Mouse (Mus musculus): ENCODE results near the gene Per1.

The Per1 gene

DNA sequence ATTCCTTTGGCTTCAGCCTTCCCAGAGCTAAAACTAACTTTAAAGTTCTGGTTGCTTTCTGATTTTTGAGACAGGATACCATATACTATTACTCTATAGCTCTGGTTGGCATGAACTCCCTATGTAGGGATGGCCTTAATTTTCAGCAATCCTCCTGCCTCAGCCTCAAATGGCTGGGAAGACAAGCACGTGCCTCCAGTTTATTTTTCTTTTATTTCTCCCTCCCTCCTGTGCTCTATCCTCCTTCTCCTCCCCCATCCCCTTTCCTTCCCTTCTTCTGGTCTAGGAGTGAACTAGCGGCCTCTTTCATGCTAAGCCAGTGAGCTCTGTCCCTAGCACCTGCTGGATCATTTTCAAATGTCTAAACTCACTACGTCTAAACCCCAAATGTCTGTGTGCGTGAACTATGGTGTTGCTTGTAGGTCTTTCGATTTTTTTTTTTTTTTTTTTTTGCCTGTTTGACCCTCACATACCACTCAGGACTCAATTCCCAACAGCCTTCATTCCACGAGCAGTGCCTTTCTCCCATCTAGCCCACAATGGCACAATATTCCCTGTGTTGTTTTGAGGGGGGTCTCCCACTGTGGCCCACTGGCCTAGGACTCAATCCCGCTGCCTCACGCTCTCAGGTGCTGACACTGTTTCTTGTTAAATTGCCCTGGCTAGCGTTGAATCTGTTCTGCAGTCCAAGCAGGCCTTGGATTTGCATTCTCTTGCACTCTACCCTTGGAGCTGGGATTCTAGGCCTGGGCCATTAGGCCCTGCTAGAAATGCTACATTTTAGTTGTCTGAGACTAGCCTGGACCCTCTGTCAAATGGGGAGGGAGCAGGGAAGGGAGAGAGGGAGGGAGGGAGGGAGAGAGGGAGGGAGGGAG is 30.5 kb upstream of the Per1 start:
- DNase-seq = no peak

DNA sequence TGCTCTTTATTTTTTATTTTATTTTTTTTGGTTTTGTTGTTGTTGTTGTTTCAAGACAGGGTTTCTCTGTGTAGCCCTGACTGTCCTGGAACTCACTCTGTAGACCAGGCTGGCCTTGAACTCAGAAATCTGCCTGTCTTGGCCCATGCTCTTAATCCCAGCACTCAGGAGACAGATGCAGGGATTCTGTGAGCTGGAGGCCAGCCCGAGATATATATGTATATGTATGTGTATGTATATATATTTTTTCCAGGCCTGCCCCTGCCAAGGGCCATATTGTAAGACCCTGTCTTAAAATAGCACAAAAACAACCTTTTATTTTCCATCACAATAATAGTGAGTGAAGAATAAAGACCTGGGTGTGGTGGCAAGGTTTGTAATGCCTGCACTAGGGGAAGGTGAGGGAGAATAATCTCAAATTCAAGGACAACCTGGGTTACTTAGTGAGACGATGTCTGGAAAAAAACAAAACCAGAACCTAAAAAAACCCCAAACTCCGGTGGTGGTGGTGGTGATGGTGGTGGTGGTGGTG is 29.6 kb upstream of the Per1 start:
- no peak for DNase-seq

DNA sequence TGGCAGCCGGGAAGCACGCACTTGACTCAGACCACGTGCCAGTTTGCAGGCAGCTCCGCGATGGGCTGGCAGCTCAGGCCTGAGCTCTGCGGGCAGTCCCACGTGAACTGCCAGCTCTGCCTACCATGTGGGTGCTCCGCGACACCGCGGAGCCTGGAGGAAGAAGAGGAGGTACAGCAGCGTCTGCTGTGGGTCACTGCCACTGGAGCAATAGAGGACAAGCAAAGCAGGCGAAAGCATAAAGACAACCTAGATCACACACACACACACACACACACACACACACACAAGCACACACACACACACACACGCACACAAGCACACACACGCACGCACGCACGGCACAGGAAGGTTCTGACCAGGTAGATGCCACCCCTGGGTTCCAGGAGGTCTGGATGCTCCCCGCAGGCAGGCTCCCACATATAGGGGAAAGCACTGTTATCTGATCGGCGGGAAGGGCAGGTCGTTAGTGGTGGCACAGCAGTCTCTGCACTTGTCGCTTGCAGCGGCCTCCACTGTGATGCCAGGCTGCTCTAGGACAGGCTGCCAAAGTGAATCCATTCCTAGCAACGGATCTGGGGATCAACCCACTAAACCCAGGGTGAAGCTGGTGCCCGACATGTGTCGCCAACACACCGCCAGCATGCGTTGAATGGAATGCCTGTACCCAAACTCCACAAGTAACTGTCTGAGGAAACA is 28.7 kb upstream of the Per1 start:
- no peak for DNase-seq

DNA sequence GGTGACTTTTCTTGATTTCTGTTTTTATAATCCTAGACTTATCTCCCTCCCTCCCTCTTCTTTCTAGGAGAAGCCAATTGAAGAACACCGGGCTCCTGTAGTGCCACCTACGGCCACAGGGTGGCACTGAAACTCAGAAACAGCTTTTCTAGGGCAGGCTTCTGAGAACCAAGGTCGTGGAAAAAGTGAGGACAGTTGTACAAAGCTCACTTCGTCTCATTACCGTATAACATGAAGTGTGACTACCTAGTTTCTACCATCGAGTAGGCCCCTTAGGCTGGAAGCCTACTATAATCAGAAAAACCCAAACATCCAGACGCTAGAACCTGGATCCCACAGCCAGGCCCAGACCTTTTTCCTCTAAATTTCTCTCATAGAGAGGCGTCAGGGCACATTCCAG is 28.1 kb upstream of the Per1 start:
- DNase-seq = peak; percentile 85

DNA sequence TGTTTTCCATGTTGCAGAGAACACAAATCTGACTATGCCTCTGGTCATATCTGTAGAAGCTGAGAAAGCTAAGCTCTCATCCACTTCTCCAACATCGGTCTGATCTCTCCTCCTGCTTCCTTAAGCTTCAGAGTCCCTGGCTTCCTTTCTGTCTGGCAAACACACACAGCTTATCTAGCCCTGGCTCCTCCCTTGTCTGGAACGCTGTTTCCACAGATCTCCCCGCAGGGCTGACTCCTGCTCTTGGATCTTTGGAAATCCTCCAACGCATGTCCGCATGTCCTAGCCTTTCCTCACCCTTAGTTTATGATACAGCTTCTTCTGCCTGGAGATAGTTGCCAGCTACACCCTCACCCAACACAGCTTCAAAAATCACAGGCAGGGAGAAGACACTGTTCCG is 27.4 kb upstream of the Per1 start:
- DNase-seq = no peak

DNA sequence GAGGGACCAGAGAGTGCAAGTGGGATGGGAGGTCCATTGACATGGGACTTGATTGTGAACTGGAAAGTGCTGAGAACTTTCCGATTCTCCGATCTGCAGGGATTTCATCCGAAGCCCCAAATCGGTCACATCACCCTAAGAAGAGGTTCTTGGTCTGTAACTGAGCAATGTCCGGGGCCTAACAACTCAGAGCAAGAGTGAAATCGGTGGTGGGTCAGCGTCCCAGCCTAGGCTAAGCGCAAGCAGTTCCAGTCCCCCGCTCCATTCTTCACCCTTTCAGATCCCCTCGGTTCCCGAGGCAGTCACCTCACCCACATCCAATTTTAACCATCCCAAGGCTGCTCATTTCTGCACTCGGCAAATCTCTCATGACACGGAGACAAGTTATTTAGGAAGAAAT is 24.9 kb upstream of the Per1 start:
- DNase-seq = no peak

DNA sequence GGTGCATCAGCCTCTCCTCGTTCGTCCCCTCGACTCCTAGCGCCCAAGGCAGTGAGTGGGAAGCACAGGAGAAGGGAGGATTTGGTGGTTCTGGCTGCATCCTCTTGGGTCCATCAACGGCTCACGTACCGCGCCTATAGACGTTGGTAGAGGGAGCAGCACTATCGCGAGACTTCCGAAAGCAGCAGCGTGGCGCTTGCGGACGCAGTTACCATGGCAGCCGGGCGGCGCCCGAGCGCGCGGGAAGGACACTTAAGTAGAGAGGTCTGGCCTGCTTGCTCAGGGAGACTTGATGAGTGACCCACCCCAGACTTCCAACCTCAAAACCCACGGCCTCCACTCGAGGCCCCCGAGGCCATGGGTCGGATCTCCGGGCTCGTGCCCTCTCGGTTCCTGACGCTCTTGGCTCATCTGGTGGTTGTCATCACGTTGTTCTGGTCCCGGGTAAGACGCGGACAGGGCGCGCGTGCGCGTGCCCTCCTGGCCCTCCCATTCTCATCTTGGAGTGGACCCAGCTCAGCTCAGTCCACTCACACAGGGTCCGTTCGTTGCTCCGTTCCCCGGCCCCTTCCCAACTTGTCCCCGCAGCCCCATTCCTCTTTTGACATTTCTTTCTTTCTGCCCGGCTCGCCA is 24.3 kb upstream of the Per1 start, which contains the start of gene Tmem107:
Tmem107 (plus strand) TSS at position 217 of the 633 bp plus-strand sequence.
- peak; percentile 95 for DNase-seq

DNA sequence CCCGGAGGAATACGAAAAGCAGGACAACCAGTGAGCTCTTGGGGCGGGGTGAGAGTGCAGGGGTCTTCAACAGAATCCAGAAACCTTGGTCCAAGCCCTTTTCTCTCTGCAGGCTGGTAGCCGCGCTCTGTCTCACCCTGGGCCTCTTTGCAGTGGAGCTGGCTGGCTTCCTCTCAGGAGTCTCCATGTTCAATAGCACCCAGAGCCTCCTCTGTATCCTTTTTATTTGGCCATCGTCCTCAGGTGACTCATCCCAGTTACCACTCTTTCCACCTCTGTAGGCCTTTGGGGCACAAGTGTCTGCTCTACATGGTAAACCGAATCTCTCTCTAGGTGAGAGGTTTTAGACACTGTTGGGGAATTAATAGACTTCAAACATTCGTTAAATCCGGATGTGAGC is 23.8 kb upstream of the Per1 start:
- no peak for DNase-seq

DNA sequence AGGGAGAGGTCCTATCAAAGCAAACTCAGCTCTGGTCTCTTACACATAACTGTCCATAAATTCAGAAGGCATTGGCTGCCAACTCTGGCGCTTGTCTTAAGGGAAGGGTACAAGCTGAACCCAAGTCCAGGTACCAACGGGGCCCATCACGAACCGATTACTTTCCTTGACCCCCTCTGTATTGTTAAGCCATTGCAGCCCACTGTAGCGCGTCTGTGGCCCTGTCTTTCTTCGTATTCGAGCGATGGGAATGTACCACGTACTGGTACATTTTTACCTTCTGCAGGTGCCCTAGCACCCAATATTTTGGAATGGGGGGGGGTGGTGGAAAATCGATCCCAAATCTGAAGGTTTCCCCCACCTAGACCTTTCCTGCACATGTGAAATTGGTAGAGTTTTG is 22.8 kb upstream of the Per1 start:
- no peak for DNase-seq

DNA sequence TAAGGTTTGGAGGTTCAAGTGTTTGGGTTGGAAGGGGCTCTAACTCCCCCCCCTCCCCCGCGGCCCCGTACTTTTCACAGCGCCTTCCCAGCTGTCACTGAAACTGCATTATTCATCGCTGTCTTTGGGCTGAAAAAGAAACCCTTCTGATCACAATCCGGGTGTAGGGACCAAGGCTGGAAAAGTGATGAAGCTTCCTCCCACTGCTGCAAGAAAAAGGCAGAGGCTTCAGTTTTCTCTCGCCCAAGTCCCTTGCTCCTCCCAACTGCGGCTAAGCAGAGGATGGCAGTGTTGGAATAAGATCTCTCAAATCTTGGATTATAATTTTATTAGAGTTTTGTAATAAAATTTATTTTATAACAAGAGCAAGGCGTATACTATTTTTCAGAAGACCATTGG is 22.4 kb upstream of the Per1 start:
- DNase-seq = no peak

DNA sequence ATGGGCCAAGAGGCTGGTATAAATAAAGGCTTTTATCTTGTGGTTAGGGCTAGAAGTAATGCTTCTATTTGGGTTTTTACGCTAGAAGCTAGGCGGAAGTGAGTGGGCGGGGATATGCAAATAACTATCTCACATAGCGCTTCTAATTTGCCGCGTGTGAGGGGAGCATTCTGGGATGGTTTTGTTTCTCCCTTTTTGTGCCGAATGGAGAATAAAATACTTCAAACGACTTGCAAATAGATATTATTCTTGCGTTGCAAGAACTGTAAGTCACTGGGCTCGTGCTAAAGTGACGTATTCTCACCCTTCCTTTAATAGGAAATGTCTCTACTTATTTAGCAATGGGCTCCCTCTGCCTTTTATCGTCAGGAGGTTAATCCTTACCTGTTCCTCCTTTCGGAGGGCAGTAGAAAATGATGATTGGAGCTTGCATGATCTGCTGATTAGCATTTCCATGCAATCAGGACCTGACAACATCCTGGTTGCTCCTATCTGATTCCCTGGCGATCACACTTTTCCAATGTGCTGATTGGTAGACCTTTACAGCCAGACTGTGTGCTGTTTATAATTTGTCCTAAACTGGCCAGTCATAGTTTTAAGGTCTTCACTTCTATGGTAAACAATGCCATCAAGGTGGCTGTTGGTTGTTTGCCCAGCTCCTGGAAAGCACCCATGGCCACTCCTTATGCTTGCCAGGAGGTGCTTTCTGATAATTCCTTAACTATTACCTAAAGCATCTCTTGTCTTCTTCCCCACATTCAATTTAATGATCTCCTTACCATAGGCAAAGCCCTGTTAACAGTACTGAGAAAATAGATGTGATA is 21.7 kb upstream of the Per1 start:
- peak; percentile 88 for DNase-seq

DNA sequence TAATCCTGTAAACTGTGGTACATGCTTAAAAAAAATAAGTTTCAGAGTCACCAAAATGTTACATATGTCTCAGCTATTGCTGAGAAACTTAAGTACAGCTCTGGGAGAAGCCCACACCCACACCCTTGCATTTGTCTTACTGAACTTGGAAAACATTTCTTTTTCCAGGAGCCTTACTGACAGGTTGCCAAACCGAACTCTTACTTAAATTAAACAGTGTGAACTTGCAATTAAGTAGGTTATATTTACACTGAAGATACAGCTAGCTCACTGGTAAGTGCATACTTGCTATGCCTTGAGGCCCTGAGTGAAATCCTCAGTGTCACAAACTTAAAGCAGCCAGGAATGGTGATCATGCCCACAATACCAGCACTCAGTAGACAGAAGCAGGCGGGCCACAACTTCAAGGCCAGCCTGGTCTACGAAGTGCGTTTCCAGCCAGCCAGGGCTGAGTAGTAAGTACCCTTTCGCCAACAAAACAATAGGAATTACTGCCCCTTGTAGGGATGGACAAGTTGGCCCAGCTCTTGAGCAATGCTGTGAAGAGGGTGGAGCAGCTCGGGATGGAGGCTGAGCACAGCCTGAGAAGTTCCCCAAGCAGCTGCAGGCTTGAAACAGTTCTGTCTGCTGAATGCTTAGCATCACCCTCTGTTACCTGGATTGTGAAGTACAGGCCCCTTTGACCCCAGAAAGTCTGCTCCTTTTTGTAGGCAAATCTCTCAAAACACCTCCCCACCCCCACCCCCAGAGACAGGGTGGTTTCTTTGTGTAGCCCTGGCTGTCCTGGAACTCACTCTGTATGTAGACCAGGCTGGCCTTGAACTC is 20.9 kb upstream of the Per1 start:
- no peak for DNase-seq

DNA sequence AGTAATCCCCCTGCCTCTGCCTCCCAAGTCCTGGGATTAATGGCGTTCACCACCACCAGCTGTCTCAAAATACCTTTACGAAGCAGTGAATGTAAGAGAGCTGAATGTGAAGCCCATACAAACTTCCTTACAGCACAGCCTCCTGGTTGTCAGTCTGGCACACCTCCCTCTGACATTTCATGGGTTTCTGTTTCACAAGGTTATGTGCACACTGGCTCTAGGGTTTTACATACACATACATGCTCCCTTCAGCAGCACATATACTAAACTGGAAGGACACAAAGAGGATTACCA is 20.3 kb upstream of the Per1 start:
- DNase-seq = no peak

DNA sequence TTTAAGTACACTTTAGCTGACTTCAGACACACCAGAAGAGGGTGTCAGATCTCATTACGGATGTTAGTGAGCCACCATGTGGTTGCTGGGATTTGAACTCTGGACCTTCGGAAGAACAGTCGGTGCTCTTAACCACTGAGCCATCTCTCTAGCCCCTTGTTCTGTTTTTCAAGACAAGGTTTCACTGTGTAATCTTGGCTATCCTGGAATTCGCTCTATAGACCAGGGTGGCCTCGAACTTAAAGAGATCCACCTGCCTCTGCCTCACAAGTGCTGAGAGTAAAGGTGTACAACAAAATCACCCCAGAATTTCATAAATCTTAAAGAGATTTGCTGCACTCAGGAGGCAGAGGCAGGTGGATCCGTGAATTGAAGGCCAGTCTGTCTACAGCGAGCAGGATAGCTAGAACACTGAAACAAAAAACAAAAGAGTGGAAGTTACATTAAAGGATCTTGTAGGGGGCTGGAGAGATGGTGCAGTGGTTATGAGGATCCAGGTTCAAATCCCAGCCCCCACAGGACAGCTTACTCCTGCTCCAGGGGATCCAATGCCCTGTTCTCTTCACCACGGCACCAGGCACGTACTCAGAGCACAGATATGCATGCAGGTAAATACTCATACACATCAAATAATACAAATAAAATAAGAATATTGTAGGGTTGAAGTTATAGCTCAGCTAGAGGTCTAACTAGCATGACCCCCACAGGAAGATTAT is 19.1 kb upstream of the Per1 start:
- DNase-seq = no peak

DNA sequence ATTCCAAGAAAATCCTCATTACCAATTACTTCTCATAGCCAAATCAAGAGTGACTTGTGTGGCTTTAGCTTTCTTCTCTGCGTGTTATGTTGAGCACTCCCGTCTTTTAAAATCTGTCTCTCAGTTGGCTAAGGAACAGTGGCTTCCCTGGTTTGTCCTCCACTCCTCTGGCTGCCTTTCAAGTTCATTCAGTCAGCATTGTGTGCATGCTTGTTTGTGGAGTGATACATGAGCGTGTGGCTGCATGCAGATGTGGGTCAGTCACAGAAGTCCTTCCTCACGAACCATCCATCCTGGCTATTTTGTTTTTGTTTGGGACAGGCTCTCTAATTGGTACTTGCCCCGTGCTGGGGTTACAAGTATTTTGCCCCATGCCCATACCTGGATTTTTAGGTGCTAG is 18.4 kb upstream of the Per1 start:
- DNase-seq = no peak

DNA sequence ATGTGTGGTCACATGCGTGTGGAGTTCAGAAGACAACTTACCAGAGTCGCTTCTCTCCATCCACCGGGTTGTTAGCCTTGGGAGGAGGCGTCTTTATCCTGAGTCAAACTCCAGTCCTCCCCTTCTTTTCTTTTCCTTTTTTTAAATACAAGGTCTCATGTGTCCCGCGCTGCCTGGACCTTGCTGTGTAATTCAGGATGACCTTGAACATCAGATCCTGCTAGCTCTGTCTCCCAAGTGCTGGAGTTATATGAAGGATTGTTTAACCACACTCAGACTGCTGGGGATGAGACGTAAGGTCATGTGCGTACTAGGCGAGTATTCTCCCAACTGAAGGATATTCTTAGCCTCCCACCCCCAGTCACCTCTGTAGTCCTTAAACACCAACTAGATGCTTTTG is 17.7 kb upstream of the Per1 start:
- no peak for DNase-seq

DNA sequence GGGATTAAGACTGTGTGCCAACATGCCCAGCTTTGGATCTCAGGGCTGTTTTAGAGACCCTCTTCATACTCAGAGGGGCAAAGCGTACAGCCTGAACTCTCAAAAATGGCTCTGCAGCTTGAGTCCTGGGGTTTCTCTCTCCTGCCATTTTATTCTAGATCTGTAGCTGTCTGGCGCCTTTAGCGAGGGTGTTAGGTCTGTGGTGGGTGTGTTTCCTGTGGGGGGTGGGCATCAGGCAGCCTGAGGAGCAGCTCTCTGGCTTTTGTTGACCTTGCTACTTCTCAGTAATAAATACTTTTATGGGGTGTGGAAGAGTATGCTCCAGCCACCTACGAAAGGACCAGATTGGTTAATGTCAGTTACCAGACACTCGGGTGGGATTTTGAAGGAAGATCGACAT is 17.0 kb upstream of the Per1 start:
- no peak for DNase-seq

DNA sequence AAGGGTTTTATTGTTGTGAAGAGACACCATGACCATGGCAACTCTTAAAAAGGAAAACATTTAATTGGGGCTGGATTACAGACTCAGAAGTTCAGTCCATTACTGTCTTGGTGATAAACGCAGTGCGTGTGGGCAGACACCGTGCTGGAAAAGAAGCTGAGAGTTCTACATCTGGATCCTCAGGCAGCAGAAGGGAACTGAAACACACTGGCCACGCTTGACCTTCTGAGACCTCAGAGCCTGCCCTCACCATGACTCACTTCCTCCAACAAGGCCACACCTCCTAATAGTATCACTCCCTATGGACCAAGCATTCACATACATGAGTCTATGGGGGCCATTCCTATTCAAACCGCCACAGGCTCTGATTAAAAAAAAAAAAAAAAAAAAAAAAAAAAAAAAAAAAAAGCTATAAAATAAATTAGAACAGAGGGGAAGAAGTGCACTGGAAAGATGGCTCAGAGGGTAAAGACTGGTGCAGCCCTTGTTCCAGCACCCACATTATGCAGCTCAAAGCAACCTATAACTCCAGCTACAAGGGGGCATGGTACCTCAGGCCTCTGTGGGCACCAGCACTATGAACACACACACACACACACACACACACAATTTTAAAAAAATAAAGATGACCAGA is 16.1 kb upstream of the Per1 start:
- peak; percentile 9 for DNase-seq

DNA sequence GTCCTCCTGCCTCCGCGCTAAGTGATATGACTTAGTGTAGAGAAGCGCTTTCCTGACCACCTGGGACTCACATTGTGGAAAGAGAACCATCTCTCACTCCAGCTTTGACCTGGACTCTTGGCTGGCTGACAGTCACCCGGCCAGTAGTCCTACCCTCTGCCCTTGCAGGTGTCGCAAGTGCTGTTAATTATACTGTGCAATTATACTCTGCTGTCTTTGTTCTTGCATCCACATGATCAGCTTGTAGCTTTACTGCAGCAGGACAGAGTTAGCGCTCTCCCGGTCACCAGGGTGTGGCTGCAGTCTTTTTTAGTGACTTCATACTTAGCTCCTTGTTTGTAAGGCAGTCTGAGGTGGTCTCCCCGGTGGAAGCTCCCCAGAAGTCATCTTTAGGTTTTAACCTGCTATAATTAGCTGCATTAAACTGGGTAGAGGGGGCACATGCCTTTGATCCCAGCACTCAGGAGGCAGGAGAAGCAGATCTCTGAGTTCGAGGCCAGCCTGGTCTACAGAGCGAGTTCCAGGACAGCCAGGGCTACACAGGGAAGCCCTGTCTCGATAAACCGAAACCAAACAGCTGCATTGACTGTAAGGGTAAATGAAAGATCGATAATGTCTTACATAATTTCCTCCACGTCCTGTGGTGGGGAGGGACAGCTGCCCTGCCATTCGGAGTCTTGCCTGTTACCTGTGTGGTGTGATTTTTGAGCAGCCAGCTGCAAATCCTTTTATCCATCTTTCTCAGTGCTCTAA is 14.7 kb upstream of the Per1 start:
- DNase-seq = peak; percentile 18

DNA sequence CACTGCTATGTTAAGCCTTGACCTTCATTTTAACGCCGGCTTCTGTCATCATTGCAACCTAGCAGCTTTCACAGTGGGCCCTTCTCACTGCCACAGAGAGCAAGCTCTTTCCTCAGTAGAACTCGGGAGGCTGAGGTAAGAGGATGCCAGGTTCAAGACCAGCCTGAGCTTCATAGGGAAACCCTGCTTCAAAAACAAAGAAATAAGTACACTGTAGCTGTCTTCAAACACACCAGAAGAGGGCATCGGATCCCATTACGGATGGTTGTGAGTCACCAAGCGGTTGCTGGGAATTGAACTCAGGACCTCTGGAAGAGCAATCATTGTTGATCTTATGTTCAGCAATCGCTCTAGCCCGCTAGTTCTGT is 14.2 kb upstream of the Per1 start:
- no peak for DNase-seq

Data from kidney, adult 11 months (tissue).